Mouse (Mus musculus) bone marrow macrophage, adult 2 months (primary cell): Measurements from ENCODE around the gene Ctnna3. TPM values are rescaled to one million over a fixed set of nuclear protein-coding genes. Genes with fewer than 3 reads are reported as not detected.

Source experiments
- H3K27ac ChIP-seq: 2 replicates; pipeline ENCODE4 v1.5.1; 2012; ENCODE audit warnings: low read depth, low read length; ENCODE audit not compliant: insufficient read depth
- H3K4me1 ChIP-seq: 2 replicates; pipeline ENCODE4 v1.6.1; 2012; ENCODE audit warnings: low read length; ENCODE audit not compliant: control insufficient read depth, insufficient read depth
- H3K4me3 ChIP-seq: 2 replicates; pipeline ENCODE4 v1.5.1; 2012; ENCODE audit warnings: mild to moderate bottlenecking, low read length, moderate library complexity; ENCODE audit not compliant: insufficient read depth
- CTCF ChIP-seq: IDR thresholded peaks from 2 replicates; pipeline ENCODE4 v1.5.1; 2012; ENCODE audit warnings: low read depth, mild to moderate bottlenecking, low read length, moderate library complexity
- POLR2A ChIP-seq: IDR thresholded peaks from 2 replicates; pipeline ENCODE4 v1.6.1; 2012; ENCODE audit warnings: mild to moderate bottlenecking, low read depth, low read length, borderline replicate concordance
- polyA plus RNA-seq: library from polyadenylated mRNA; stranded (reverse); fragments of >200 nt; gene quantifications from 2 replicates; pipeline ENCODE4 v1.2.4, GENCODE M21; 2012; ENCODE audit not compliant: missing spikeins, insufficient read depth, insufficient read length

Gene Ctnna3
- polyA plus RNA-seq, 1 experiment: not detected

GRCm38 (mm10) chr10:63654560-63654959, 224.7 kb downstream of the Ctnna3 start:
- Histone ChIP-seq H3K4me3 (no peak overlapping the region), H3K27ac (no peak overlapping the region), H3K4me1 (no peaks in the 10 kb centered on the region)
- TF ChIP-seq CTCF (no peak), POLR2A (no peak)

GRCm38 (mm10) chr10:63676343-63676742, 246.4 kb downstream of the Ctnna3 start:
- no peak overlapping the region for H3K27ac ChIP-seq
- H3K4me3 ChIP-seq: no peak overlapping the region
- TF ChIP-seq POLR2A: no peak
- TF ChIP-seq CTCF: no peak
- H3K4me1 ChIP-seq: no peaks in the 10 kb centered on the region

GRCm38 (mm10) chr10:63689233-63689632, 259.3 kb downstream of the Ctnna3 start:
- TF ChIP-seq CTCF: no peak
- TF ChIP-seq POLR2A: no peak
- no peaks in the 10 kb centered on the region for H3K4me1 ChIP-seq
- H3K27ac ChIP-seq: no peak overlapping the region
- no peak overlapping the region for H3K4me3 ChIP-seq

- Histone ChIP-seq H3K4me1 (no peaks in the 10 kb centered on the region), H3K27ac (no peak overlapping the region), H3K4me3 (no peak overlapping the region)
- TF ChIP-seq CTCF (no peak), POLR2A (no peak)
Measured at GRCm38 (mm10) chr10:63689651-63690050, 259.8 kb downstream of the Ctnna3 start.

DNA sequence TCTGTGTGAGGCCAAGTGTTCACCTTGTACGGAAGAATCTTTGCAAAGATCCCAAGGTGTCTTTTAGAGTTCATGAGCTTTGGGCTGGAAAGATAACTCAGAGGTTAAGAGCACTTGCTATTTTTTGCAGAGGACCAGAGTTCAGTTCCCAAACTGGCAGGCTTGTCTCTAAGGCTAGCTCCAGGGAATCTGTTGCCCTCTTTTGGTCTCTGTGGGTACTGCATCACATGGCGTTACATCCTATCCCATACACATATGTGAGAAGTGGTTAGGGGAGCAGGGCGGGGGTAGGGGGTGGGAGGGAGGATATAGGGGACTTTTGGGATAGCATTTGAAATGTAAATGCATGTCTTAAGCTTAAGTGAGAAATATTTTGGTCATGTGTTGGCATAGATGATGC, 262.1 kb downstream of the Ctnna3 start:
- Histone ChIP-seq H3K4me1 (no peaks in the 10 kb centered on the region), H3K4me3 (no peak overlapping the region), H3K27ac (no peak overlapping the region)
- no peak for TF ChIP-seq CTCF

GRCm38 (mm10) chr10:63710211-63710610, 280.3 kb downstream of the Ctnna3 start:
- no peak overlapping the region for H3K27ac ChIP-seq
- no peaks in the 10 kb centered on the region for H3K4me1 ChIP-seq
- no peak overlapping the region for H3K4me3 ChIP-seq
- TF ChIP-seq POLR2A (no peak), CTCF (no peak)

DNA sequence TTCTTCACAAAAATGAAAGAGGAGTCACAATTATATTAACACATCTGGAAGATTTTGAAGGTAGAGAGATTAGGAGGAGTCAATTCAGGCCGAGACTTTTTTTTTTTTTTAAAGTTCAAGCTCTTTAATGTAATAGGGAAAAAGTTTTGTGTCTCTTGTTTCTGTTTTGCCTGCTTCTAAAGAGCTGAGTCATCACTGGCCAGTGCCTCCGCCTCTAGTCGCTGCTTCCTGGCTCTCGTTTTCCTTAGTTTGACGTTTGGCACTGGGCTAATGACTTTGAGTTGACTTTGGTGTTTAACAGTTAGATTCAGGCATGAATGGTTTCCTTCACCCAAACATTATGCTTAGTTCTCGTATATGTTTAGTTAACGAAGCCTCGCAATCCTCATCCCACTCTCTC, 282.6 kb downstream of the Ctnna3 start:
- no peak overlapping the region for H3K27ac ChIP-seq
- H3K4me1 ChIP-seq: no peaks in the 10 kb centered on the region
- H3K4me3 ChIP-seq: no peak overlapping the region
- TF ChIP-seq CTCF (no peak), POLR2A (no peak)

DNA sequence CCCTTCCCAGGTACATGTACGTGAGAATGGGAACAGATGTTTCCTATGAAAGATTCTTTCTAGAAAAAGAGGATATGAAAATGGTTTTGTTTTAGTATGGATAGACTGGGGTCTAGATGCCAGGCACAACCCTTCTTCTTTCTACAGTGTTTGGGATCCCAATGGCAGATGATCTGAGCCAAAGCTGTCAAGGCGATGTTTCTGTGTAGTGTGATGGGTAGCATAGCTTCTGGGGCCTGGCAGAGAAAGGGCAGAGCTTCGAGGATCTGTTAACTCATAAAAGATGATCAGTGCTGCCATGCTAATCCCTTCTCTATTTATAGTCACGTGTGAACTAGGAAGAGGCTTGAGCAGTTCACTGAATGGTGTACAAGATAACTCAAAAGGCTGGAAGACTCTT, 284.3 kb downstream of the Ctnna3 start:
- Histone ChIP-seq H3K4me3 (no peak overlapping the region), H3K4me1 (no peaks in the 10 kb centered on the region), H3K27ac (no peak overlapping the region)
- TF ChIP-seq CTCF (no peak), POLR2A (no peak)

GRCm38 (mm10) chr10:63768871-63769270, 339.0 kb downstream of the Ctnna3 start:
- H3K27ac ChIP-seq: no peak overlapping the region
- H3K4me1 ChIP-seq: no peaks in the 10 kb centered on the region
- TF ChIP-seq CTCF (no peak), POLR2A (no peak)
- no peak overlapping the region for H3K4me3 ChIP-seq

DNA sequence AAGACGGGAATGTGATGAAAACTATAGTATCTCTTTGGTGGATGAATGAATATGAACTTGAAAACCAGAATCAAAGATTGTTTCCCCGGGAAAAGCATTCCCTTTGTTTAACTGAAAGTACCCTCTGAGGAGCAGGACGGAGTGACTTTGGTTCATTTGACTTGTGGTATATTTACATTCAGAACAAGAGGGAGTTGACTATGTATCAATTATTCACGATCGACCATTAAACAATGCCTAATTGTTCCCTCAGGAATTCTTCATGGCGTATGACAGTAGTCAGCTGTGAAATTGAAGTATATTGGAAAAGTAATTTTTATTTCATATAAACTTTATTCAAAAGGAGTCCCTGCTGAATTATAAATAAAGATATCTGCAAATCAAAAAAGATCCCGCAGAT, 341.8 kb downstream of the Ctnna3 start:
- Histone ChIP-seq H3K27ac (no peak overlapping the region), H3K4me3 (no peak overlapping the region), H3K4me1 (no peaks in the 10 kb centered on the region)
- TF ChIP-seq POLR2A (no peak), CTCF (no peak)

GRCm38 (mm10) chr10:63772074-63772473, 342.2 kb downstream of the Ctnna3 start:
- Histone ChIP-seq H3K4me1 (no peaks in the 10 kb centered on the region), H3K27ac (no peak overlapping the region)

More at GRCm38 (mm10) chr10:63772074-63772473, 342.2 kb downstream of the Ctnna3 start:
- TF ChIP-seq POLR2A (no peak), CTCF (no peak)
- no peak overlapping the region for H3K4me3 ChIP-seq
